In genomic region chr13:37657248-37657647, GRCm38 (mm10) we compare ENCODE assay signal across 8 mouse cellular contexts.
DNase-seq lines count a peak whose midpoint lies in the region; ATAC-seq lines count a peak whose summit lies in the region.

No protein-coding gene starts in this region.

- DNase-seq in spleen, adult 18-20 months: peak; percentile 35 to 45
- DNase-seq in spleen, adult 12 weeks (ENCODE audit: low spot score): no peak
- DNase-seq in cerebellum, adult 9-10 months: peak; percentile 4
- peak; percentile 76 for DNase-seq in layer of hippocampus, adult 9-11 months
- peak; percentile 21 for DNase-seq in telencephalon, adult 2 months (ENCODE audit: low read depth, low spot score)
- DNase-seq in embryo, embryonic 11 days: no peak

- no peak overlapping the region; the same call in 1 of the 2 replicates for H3K27ac ChIP-seq in heart, embryonic 11.5 days (ENCODE audit: low read depth, low read length)

- H3K27me3 ChIP-seq in heart, embryonic 11.5 days (ENCODE audit: control insufficient read depth, insufficient read depth, low read length): no peaks in the 10 kb centered on the region

- peak overlapping the region; percentile 50 for H3K4me2 ChIP-seq in heart, embryonic 11.5 days

- H3K4me1 ChIP-seq in heart, embryonic 11.5 days (ENCODE audit: control insufficient read depth, insufficient read depth, low read length): no peaks in the 10 kb centered on the region; the same call in 1 of the 2 replicates

- H3K36me3 ChIP-seq in heart, embryonic 11.5 days (ENCODE audit: control insufficient read depth, insufficient read depth, low read length): no peaks in the 10 kb centered on the region

- no peak overlapping the region for H3K9ac ChIP-seq in heart, embryonic 11.5 days (ENCODE audit: low read depth, low read length)

- no peak overlapping the region for H3K4me3 ChIP-seq in heart, embryonic 11.5 days (ENCODE audit: low read depth, low read length)

- no peaks in the 10 kb centered on the region for H3K9me3 ChIP-seq in heart, embryonic 11.5 days (replicated peaks; ENCODE audit: control insufficient read depth, low read length)

- whole genome bisulfite sequencing in heart, embryonic 11.5 days (ENCODE audit: insufficient replicate concordance): 42% methylated on average over 16 of the region's 16 CpGs

- ATAC-seq in heart, embryonic 11.5 days (replicated peaks; ENCODE audit: insufficient number of reproducible peaks, low FRiP score, low TSS enrichment): no peak
- ATAC-seq in megakaryocyte, adult 5-6 weeks (ENCODE audit: poor library complexity, severe bottlenecking): peak; percentile 70

Comparison
In these comparisons a context has a peak if more than half of its experiments do, and no peak if none do; other contexts are left out.
1. DNase-seq: peak in spleen, adult 18-20 months (2 of 2), cerebellum, adult 9-10 months (single experiment), layer of hippocampus, adult 9-11 months (single experiment) and telencephalon, adult 2 months (single experiment); none in spleen, adult 12 weeks (single experiment) and embryo, embryonic 11 days (single experiment).